Mouse (Mus musculus) CD4-positive, CD25-positive, alpha-beta regulatory T cell, adult 4 months (primary cell): ENCODE results near the gene Mcm10. TPM values are rescaled to one million over a fixed set of nuclear protein-coding genes. Genes with fewer than 3 reads are reported as not detected.
A peak's percentile ranks its signal among the peaks of the same experiment; 100 is the strongest.

ENCODE experiments used
- ATAC-seq: one replicate; pipeline ENCODE4 v1.8.0; 2017
- polyA plus RNA-seq, 2 experiments: library from polyadenylated mRNA; unstranded; fragments of 100-300 nt; shearing (Covaris generic); gene quantifications; one replicate each; pipeline ENCODE4 v1.2.1; 2017

Gene Mcm10
- 1 to 10 TPM; 1.8 to 7.9 TPM for polyA plus RNA-seq

DNA sequence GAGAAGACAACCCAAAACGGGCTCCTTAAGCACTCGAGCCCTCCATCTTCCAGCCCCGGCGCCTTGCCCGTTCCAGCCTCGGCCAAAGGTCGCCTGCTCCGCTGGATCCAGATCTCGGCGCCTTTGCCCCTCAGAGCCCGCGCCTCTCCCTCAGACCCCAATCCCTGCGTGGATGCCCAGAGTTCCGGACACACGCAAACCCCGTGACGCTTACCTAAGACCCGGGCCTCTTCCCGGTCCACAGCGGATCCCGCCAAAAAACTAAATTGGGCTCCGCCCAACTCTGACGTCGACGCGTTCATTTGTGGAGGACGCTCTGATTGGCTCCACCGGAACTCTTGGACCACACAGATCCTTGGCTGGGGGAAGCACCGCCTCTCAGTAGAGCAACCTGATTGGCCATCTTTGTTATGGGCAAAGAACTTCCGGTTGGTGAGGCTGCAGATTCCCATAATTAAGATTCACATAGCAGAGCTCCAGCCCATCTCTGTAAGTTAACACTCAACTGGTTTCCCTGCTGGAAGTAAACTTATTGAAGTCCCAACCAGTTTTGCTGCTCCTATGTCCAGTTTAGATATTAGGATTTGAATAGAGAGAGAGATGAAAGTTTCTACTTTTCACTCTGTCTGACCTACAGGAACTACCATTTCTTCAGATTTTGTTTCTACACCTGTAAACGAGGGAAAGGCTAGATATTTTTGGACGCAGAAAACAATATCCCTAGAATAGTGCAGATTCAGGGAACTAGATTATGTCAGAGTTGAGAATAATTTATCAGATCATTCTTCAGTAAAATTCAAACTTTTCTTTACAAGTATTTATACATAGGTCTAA lies at the start of gene Mcm10:
TSS of gene Mcm10 (minus strand) at position 301 of the 834 bp plus-strand sequence.
- ATAC-seq: peak; percentile 100

DNA sequence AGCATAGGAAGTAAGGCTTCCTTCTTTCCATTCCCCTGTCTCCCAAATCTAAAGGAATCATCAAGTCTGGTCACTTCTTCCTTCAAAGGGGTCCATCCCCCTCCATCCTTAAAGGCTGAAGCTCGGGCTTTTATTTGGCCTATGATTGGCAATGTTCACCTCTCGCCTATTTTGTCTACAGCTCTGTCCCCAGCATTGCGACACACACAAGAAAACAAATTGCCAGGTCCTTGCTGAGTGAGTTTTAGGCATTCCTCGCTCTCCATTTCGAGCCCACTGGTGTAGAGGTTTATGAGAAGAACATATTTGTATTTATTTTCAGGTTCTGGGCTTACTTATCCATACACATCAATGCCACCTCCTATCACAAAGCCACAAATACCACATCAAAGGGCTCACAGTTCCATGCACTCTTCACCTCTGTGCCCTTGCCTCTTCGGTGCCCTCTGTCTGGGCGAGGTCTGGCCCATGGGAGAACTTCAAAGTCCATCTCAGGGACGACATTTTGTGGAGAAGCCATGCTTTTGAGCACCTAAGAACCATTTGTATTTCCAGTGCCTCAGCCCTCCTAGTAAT lies 48.6 kb upstream of the Mcm10 start:
- ATAC-seq: peak; percentile 44

DNA sequence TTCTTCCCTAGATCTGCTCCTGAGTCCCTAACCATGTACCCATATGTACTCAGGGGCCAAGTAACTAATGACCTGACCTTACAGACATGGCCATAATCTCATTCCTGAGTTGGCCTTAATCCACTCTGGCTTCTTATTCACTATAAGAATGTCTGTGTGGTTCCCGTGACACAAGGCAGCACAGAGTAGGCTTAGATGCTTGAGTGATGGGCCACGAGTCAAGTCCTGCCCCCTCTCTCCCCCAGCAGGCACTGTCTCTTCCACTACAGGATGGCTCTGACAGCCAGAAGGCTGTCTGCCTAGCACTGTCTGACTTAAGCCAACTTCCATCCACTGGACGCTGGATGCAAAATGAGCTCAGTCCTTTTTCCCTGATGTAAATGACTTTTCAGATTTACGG lies 47.4 kb upstream of the Mcm10 start:
- no peak for ATAC-seq

DNA sequence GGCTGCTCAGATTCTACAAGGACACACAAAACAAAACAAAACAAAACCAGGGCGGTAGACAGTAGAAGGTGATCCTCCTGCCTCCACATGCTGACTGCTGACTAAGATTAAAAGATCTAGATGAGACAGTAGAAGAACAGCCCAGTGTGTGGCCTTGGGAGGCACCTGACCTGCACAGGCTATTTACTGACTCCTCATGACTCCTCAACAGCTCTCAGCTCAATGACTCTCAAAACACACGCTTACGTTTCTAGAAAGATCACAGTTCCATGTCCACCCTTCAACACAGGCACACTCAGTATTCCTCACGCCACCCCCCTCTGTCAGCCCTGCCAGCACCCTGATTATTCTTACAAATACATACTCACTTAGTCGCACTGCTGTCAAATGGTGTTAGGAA lies 45.8 kb upstream of the Mcm10 start:
- no peak for ATAC-seq

DNA sequence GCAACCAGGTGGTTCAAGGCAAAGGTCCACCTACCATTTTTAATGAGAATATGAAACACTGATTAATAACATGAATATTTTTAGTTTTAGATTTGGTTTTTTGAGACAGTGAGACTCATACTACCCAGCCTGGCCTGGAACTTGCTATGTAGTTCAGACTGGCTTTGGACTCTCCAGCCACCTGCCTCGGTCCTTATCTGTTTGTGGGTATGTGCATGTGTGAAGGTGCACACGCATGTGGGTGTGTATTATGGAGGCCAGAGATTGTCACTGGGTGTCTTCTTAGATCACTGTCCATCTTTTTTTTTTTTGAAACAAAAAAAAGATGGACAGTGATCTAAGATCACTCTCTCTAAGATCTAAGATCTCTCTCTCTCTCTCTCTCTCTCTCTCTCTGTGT lies 38.0 kb upstream of the Mcm10 start:
- no peak for ATAC-seq

DNA sequence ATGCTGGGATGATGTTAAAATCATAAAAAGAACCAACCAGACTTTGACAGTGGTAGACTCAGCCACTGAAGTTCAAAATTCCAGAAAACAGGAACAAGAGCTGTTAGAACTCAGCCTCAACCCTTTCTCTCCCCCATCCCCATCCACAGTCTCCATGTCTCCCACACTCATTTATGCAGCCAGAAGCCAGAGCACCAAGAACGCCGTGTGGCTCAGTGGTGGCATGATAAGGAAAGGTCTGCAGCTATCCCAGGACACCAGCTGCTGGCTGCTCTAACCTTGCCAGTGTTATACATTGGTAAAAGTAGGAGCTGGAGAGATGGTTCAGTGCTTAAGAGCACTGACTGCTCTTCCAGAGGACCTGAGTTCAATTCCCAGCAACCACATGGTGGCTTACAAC lies 34.4 kb upstream of the Mcm10 start:
- ATAC-seq: no peak

DNA sequence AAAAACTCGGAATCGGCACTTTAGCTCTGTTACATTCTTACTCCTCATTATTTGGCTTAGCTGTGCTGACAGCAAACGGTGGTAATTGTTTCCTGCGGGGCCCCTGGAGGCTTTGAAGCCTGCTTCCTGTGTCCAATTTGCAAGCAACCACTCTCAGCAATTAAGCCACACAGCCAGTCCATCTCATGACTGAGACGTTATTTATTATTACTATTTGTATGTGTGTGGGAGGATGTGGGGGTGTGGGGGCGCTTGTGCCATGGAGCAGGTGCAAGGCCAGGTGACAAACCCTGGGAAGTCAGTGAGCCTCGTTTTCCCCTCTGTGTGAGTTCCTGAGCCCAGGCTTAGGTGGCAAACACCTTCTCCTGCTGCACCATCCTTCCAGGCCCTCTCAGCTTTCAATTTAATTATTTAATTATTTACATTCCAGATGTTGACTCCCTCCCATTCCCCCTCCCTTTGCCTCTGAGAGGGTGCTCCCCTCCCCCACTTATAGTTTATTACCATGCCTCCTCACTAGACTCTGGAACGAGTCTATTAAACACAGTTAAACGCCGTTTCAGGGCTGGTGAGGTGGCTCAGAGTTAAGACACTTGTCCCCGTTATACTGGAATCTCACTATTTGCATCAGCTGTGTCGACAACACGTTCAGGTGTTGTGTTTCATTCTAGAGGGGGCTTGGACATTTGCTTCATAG lies 32.8 kb upstream of the Mcm10 start:
- ATAC-seq: no peak

DNA sequence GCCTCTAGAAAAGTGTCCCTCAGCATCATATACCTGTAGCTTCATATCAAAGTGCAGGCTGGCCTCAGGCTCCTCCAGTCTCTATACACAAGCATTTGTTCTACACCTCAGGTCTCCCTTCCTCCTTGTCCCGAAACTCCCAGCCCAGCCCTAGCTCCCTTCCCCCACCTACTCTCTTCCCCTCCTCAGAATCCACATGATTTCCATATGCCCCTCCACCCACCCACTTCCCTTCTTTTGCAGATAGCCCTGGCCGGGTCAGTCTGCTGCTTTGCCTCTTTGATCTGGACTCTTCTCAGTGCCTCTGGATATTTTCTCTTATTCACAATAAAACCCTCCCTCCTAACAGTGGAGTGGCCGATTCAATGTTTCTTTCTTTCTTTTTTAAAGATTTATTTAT lies 31.7 kb upstream of the Mcm10 start:
- no peak for ATAC-seq

DNA sequence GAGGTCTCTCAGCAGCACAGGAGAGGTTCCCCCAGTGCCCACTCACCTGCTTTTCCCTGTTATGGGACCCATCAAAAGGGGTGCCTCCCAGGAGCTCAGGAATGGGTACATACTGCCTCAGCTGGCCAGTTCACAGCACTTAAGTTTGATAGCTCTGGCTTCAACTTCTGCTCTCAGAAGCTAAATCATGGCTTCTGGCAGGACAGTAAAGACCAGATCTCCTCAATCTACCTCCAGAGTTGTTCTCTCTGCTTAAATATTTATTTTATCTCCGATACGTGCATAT lies 30.8 kb upstream of the Mcm10 start:
- ATAC-seq: no peak

DNA sequence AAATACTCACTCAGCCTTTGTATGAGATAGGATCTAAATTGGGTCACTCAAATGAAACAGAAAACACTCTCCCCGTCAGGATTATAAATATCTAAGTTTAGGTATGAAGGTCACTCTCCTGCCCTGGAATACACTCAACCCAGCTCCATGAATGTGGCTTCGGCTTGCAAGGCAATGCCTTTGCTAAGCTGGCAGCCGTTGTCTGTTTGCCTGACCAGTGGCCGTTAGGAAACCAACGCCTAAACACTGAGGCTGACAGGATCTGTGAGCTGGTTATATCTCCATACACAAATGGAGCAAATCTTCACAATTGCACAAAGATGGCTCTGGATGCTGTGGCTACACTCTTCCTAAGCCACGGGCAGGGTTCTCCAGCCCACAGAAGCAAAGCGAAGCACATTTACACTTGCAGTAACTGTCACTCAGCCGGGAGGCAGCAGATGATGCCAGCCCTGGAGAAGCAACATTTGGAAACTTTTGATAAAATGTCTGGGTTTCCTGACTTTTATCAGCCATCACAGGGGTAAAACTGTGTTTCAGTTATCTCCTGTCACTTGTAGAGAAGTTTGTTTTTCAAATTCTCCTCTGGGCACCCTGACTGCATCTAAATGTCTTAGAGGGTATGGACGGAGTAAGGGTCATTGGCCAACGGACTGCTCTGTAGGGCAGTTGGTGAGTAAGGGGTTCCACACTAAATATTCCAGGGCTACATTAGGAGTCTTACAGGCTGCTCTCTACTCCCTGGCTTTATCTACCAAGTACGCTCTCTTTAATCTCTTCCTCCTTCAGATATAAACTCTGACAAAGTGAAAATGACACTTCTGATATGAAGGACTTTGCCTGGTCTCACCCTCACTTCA lies 30.3 kb upstream of the Mcm10 start:
- no peak for ATAC-seq

DNA sequence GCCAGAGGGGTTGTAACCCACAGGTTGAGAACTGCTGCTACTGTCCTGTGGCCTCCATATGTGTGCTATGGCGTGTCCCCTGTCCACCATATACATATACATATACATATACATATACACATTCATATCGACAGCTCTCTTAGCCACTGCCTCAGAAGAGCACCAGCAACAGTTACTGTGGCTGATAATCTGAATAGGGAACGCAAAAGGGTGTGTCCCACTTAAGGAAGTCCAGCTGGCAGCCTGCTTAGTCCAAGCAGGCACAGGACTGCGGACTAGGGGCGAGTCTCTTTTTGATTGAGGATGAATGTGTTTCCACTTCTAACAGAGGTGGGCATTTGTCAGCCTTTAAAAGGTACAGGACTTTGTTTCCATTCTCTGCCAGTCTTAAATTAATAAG lies 29.3 kb upstream of the Mcm10 start:
- no peak for ATAC-seq

DNA sequence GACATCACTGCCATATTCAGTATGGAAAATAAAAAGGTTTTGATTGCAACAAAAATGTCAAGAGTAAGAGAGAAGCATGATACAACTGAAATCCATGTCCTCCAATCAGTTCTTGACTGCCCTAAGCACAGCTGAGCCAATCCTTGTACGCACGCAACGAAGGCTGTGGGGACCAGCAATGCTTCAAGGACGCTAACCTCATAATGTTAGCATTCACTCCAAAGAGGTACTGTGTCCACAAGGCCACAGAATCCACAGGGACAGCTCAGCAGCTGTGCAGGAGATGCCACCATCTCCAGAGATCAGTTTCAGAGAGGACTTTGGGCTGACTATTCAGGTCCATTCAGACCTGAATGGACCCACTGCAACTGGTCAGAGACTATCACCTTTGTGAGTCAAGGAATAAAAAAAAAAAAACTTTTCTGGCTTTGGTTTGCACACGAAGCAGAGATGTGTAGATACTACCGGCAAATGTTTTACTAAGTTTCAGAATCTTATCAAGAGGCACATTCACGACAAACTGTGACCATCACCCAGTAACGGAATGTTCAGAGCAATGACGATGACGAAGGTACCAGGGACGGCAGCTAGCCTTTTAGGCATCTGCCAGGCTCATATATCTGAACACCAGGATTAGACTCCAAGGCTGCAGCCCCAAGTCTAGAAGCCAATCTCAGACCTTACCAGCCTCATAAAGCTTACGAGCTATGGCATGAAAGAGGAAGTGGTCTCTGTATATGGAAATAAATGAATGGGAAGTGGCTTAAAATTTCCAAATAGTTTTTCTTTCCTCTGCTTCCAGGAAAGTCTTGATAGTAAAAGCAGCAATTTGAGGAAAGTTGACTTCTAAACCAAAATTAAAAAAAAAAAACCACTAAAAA lies 27.9 kb upstream of the Mcm10 start:
- ATAC-seq: no peak

DNA sequence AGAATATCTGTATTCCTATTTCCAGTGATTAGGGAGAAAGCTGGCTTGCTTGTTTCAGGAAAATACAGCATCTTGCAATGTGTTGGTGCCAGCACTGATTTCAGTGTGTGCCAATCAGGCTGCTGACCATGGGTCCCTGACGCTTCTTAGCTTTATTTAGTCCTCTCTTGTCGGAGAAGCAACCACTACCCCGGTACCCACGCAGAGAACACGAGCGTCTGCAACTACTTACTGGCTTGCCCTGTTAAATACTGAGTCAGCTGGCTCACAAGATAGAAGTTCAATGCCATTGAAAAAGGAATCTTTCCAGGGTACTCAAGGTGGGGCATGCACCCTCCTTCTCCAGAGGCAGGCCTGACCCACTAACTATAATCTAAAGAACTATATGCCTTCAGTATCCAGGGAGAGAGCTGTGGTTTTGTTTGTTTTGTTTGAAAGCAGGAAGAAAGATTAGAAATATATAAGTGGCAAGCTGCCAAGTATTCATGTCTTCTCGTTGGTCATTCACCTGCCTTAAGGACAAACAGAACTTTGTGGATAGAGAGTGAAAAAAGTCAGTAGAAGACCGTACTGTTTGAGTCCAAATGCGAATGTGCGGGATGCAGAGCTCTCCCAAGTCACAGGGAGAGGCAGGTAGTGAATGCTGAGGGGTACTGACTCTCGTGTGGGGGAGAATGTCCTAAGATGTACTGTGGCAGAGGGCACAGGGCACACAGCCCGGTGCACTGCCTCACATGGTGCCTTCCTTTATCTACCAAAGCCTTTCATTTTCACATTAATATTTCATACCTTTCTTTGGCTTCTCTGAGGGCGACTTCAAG lies 27.0 kb upstream of the Mcm10 start:
- no peak for ATAC-seq

DNA sequence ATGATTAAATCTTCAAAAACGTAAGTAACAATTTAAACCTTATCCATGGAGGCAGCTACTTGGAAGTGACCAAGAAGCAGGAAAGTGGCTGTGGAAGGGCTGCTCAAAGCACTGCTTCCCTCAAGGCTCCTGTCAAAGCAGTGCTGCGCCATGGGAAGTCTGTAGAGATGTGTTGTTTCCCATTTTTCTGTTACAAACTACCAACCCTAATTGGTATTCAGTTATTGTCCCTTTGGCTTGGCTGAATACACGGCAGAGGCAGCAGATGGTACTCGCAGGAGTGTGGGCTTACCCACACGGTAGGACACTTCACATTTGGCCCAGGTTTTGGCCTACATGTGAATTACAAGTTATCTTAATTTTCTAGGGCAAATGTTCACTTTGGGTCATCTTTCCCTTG lies 25.7 kb upstream of the Mcm10 start:
- ATAC-seq: no peak

DNA sequence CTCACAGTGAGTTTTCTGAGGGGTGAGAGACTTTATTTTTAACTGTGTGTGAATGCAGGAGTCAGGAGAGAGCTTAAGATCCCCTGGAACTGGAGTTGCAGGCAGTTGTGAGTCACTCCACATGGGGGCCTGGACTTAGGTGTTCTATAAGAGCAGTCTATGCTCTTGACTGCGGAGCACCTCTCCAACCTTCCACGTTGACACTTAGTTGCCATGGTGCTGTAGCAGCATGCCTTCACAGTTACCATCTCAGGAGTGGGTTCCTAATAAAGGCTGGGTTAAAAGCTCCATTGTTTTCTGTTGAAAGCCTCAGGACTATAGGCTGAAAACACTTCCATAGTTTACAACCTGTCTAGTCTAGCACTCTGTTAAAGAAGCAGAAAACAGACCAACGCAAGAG lies 24.8 kb upstream of the Mcm10 start:
- no peak for ATAC-seq

DNA sequence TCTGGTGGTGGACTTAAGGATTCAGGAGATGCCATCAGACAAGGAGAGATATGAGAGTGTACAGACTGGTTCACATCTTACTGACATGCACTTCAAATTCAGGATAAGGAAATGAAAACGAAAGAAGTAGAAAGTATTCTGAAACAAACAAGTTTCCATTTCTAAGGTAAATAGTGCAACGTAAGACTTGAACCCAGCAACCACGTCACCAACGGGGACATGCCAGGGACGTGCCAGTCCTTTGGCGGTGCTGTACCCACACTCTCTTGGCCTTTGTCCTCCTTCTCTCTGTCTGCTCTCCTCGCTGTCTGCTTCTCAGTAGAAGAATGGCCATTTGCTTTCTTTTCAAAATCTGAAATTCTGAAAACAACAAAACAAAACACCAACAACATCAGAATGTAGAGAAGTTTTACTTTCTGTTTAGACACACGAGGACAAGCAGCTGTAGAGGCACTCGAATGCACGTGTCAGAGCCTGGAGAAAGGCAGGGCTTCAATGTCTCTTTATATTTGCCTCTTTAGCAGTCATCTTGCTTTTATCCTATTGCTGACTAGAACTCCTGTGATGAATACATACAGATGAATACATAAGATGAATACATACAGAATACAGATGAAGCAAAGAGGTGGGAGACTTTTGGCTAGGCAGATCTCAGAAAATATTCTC lies 24.0 kb upstream of the Mcm10 start:
- ATAC-seq: peak; percentile 62

DNA sequence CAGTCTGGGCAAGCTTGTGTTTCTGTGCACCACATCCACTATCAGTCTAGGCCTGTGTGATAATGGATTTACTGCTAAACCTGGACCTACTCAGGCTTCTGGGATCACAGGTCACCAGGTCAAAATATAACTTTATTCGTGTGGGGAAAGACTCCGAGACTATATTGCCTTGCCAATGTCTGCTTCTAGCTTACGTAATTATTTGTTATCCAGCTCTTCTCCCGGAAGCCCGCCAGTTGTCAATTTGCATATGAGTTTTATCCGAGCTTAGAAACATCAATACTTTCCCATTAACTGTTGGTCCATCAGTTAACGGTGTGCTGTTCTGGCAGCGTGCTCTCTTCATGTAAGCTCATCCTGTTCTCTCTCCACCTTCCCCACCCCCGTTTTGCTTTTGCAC lies 22.6 kb upstream of the Mcm10 start:
- no peak for ATAC-seq

DNA sequence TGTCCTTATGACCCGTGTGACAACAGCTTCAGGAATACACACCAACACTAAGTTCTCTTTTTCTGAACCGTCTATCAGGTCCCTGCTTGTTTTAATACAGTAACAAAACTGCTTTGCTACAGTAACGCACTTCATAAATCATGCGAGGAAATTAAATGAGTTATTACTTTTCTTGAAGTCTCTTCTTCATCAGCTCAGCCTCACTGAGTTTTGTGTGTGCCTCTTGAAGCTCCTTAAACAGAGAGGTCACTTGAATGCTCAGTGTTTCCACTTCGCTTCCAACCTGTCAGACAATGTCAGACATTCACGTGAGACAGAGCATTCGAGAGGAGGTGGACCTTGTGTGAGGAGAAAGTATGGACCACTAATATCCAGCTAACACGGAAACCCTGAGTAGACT lies 22.2 kb upstream of the Mcm10 start:
- ATAC-seq: no peak

DNA sequence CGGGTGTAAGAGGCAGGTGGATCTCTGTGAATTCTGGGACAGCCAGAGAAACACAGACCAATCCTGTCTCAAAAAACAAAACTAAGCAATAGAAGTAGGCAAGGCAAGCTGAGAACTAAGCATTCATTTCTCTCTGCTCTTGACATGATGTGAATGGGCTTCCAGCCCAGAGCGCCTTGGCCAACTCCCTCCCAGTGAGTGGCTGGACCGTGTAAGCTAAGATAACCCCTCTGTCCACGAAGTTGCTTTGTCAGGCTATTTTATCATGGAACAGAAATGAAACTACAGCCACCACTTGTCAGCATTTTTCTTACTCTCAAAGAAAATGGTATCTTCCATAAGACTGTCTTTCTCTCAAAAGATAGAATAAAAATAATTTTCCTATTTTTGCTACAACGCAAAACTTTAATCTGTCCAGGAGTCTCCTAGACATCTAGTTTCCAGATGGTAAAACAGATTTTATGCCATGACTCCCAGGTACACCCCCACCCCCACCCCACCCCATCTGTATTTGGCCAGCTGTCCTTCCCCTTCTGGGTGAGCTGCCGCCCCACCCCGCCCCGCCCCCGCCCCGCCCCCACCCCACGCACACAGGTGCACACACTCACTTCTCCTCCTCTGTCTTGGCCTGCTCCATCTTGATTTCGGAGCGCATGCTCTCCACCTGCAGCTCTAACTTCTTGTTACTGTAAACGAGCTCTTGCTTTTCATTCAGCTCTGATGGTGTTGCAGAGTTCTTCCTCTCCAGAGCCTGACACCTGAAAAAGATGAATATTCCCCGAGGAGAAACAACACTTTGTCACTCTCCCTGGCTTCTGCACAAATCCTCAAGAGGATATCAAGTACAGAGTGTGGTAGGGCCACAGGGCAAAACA lies 21.2 kb upstream of the Mcm10 start:
- ATAC-seq: no peak

DNA sequence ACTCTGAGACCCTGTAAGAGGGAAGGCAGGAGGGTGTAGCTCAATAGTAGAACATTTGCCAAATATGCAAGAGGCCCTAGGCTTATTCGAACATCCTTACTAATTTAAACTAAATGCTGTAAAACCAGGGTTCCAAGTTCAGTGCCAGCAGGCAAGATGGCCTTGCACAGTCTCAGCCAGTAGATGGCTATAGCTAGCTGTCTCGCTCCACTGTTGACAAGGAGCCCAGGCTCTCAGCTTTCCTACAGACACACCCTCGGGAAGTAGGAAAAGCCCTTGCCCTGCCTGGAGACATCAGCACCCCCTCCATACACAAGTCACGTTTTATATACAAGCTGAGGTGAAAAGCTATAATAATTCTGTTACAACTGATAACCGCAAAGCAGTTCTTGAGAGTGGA lies 20.1 kb upstream of the Mcm10 start:
- ATAC-seq: no peak
